Mouse (Mus musculus) lung, postnatal 25 days (tissue): ENCODE data around the gene Pik3r5.

ENCODE experiments used
- DNase-seq: peaks from one replicate; pipeline ENCODE4 v3.0.0; 2022; ENCODE audit warnings: low spot score

Pik3r5 gene

DNA sequence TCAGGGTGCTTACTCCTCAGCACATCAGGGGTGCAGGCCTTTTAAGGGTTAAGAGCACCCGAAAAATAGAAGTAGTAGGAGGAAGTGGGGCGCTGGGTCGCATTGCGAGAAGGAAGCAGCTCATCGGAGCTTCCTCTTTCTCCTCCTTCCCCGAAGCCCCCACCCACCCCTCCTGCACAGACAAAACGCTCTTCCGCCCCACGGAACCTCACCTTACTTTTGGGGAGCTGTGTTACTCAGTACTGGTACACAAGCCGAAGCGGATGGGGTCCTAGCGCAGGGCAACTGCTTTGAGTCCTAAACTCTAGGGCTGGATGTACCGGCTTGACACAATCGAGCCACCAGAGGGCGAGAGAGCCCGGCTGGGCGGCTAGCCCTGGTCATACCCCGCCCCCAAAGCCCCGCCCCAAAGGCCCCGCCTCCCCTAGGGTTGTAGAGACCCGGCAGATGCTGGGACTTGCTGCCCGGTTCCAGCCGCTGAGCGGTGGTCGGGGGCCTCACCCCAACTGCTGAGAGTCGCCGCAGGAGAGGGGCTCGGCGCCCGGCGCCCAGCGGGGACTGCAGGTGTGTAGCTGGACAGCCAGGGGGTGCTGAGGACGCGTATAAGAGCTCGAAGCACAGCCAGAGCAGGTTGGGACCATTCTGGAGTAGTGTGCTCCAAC, at the start of gene Pik3r5:
Gene Pik3r5 (plus strand): TSS at position 423 of the 662 bp plus-strand sequence.
- peak; percentile 81 for DNase-seq

DNA sequence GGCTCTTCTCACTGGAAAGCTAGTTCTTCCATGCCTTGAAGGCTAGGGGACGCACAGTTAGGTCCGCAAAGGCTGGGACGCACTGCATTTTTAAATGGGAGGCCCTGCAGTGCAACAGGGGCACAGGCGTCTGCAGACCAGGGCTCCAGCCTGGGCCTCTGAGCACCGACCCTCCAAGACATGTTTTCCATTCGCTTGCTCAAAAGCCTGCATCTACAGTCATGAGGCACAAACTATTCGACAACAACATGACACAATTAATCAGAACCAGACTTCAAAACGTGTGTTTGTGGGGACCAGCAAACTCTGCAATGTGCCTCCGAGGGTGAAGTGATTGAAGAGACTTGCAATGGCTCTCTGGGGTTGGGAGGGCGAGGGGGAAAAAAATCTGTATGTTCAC, 48.4 kb upstream of the Pik3r5 start:
- no peak for DNase-seq

DNA sequence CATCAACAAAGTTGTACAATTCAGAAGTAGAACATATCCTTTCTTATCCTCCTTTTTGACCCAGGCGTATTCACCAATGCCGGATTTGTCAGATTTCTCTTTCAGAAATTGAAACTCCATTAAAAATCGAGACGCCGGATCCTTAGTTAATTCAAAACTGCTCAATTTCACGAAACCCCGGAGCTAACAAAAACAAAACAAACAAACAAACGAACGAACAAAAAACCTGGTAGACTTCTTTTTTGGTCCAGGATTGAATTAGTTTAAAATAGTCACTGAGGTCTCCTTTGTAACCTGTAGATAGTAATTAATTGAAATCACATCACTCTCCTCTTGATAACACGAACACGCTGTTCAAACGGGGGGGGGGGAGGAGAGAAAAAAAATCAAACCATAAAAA, 47.8 kb upstream of the Pik3r5 start:
- DNase-seq, result no peak

DNA sequence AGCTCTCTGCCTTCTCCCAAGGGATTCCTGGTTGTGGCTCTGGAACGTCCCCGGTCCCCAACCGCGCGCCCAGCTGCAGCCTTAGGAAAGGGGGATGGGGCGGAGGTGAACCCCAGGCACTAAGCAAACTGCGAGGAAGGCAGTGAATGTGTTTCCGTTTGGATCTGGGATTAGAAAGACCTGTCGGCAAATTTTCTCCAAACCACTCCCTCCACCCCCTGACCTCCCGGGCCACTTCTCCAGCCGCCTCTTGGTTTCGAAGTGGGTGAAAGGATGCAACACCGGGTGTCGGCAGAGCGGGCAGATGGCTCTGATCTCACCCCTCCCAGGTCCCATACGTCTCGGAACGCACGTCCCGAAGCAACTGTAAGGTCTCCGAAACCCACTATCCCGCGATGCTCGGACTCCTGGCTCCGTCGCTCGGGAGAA, 47.3 kb upstream of the Pik3r5 start:
- DNase-seq, result no peak

DNA sequence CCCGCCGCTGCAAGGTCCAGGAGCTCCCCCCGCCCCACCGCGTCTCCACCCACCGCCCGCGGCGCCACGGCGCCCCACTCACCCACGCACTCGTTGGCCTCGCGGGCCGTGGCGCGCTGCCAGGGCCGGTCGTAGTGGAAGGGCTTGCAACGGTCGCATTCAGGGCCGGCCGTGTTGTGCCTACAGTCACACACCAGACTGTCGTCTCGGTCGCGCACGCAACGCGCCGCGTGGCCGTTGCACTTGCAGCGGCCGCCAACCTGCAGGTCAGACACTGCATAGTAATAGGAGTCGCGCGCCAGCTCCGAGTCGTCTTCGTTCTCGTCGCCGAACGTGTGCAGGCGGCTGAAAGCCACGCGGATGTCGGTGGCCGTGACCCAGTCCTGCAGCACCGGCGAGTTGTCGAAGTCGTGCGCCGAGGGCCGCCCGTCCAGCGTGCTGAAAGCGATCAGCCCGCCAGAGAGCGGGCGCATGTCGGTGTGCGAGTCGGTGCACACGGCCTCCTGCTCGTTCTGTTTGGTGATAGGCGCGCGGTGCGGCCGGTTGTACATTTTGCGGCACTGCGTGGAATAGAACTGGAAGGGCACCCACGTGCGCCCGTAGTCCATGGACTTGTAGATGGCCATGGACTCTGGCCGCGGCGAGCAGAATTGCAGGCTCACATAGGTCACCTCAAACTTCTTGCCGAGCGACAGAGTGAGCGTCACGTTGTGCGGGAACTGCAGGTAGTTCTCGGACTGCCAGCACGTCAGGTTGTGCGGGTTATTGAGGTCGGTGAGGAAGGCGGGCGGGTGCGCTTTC, 46.7 kb upstream of the Pik3r5 start:
- no peak for DNase-seq

DNA sequence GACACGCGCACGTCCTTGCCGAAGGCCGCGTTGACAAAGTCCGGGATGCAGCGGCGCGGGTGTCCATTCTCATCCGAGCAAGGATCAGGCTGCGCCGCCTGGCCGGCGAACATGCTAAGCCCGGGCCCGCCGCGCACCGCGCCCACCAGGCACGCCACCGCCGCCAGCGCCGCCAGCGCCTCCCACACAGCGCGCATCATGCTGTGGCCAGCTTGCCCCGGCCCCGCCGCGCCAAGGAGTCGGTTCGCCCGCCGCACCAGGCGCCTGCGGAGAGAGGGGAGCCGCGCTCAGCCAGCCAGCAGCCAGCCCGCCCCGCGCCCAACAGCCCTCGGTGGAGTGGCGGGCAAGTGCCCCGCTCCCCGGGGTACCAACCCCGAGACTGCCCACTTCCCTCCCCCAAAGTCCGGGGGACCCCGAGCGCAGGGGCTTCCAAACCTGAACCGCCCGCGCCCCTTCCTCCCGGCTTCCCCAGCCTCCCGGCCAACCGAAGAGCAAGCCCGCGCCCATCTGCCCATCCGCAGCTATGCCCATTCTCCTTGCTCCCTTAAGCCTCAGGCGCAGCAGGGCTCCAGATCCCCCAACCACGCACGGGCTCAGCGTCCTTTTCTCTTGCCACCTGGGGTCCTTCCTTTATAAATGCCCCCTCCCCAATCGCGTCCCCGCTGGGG, 45.9 kb upstream of the Pik3r5 start:
- no peak for DNase-seq

DNA sequence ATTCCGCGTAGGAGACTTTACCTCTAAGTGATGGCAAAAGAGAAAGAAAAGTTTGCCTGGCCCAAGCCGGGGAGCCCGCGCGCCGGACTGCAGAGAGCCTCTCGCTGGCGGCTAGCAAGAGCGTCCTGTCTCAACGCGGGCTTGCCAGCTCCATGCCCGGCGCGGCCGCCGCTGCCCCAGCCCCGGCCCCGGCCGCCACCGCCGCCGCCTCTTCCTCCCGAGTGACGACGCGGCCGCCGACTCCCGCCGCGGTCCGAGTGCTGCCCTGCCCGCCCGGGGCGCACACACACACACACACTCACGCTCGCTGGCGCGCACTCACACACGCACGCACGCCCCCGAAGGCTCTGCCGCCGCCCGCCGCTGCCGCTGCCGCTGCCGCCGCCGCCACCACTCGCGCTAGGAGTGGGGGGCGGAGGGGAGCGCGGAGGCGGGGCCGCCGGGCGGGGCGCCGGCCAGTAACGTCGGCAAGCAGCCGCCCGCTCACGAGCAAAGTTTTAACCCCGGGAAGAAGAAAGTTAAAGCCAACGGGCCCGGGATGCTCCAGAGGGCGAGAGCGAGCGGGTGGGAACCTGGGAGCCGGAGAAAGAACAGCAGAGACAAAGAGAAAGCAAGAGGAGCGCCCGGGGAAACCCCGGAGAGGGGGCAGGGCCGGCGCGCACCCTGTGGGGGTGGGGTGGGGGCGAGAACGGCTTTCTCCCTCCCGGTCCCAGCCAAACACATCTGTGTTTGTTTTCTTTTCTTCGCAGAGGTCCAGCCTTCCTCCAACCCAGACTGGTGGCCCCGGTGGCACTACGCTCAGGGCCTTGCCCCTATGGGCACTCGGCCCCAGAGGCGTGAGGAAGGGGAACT, 45.1 kb upstream of the Pik3r5 start:
- DNase-seq, result peak; percentile 29

DNA sequence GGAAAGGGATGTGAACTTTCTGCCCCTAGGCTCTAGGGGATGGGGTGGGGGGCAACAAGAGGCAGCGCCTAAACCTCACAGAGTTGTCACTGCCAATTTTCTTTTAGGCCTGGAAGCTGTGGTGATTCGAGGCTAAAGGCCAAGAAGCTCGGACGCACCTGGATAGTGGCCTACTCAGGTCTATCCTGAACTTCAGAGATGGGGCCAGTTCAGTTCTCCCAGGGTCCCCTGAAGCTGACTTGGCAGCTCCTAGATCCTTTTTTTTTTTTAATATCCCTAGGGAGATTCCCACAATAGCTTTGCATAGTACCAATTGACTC, 44.5 kb upstream of the Pik3r5 start:
- DNase-seq, result no peak

DNA sequence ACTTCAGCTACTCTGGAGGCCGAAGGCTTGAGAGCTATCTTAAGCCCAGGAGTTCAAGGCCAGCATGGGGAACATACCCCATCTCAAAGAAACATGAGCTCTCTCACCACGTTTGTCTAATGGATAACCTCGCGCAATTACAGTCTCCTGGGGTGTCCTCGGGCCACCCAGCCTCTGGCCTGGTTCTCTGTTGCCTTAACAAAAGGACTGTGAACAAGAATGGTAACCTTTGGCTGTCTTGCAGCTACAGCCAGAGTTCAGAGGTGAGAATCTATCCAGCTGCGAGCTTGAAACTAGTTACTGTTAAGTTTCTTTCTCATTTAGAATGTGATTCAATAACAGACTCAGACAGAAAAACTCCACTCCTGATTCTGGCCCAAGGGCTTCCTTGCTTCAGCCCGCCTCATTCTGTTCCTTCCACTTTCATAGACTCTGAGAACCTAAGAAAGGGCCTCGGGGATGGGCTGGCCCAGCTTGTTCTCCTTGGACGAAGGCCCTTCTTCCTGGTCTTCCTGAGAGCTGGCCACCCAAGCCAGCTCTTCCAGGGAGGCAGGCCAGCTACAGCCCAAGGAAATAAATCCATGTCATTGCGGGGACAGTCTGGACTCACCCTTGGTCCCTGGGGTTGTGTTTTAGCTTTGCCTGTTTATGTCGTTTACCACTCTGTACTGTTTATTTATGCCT, 43.8 kb upstream of the Pik3r5 start:
- no peak for DNase-seq

DNA sequence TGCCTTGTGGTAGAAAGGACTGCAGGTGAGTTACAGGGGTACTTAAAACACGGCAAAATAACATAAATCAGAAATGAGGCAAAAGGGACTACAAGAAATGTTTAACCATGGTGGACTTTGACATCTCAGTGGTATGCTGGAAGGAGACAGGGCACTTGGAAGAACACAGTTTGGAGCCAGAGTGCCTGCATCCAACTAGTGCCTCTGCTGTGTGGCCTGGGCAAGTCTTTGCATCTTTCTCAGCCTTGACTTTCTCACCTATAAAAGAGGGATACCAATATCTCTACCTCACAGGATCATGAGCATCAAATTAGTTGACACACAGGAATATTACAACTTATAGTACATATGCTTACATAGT, 43.3 kb upstream of the Pik3r5 start:
- DNase-seq, result no peak

DNA sequence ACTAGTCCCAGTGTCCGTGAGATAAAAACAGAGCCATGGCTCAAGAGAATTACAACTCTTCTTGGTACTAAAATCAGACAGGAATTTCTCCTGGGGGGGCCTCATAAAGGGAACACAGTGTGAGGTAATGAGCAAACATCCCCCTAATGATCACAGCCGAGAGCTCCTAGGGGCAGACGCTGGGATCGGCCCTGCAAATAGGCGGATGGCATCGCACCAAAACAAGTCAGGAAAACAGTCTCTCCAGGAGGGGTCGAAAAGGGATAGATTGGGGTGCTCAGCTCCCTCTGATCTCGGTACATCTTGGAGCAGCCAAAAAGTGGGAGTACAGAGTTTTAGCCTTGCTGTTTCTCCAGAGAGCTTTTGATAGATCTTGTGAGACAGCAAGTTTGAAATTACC, 42.3 kb upstream of the Pik3r5 start:
- no peak for DNase-seq

DNA sequence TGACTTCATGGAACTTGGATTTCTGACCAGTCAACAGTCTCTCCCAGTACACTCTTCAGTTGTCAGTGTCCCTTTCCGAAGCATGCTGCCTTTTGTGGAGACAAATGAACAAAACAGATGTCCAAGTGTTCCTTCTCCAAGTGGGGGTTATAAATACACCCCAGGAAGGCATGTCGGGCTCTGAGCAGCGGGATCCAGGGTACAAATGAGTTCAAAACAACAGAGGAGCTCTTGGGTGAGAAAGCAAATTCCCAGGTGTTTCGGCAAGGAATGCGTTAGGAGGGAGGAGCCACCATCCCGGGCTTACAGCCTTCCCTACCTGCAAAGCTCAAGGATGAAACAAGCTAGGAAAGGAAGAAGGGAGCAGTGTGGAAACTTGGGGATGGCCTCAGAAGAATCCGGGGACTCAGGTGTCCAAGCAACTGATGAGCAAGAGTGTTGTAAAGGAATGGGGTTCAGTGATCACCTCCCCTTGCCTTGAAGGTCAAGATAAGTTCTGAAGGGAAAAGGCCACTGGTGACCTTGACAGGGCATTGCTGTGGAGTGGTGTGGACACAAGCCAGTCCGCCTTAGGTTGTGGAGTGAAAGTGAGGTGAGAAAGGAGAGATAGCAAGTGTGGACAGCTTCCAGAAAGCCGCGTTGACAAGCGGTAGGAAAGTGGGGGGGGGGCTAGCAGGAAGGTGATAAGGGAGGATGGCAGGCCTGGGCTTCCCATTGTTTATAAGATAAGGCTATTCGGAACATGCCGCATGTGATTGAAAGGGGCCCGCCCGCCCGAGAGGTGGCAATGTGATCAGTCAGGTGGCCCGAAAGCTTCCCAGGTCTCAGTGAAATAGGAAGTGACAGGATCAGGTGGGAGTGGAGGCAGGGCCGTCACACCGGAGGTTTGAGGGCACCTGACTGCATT, 41.3 kb upstream of the Pik3r5 start:
- DNase-seq, result no peak

DNA sequence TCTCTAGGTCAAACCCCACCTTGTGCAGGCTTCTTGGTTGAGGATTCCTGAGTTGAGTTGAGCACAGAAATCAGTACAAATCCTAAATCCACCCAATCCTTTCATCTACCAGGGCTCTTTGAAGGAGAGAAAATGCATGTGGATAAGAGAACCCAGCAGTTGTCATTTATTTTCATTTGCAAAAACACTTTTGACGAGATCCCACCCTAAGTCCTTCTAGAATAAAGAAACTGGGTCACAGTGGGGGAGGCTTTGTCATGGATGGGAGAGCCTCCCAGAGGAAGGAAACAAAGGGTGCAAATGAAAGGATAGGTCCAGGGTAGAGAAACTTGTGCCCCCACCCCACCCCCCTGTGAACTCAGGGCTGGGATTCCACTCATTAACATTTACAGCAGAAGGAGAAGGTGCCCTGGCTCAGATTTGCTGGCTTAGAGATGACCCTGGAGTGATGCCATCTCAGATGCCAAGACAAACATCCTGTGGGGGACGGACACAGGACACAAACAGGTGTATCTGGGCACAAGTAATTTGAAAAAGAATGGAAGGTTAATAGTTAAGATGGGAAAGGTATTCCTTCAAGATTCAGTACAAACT, 37.9 kb upstream of the Pik3r5 start:
- no peak for DNase-seq

DNA sequence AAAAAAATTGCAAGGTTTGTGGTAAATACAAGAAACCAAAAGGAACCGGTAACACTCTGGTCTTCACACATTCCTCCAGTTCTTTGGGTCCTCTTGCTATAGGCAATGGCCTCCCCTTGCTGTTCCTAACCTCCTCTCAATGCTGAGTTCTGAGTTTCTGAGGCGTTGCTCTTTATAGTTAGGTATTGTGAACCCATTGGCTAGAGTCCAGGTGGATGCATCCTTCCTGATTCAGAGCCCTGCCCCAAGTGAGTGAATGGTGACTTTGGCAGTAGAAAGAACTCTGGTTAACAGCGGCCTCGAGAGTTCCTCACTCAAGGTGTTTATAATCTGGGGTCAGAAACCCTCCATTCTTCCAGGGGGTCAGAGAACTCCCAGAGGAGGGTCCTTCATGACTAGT, 37.2 kb upstream of the Pik3r5 start:
- DNase-seq, result no peak

DNA sequence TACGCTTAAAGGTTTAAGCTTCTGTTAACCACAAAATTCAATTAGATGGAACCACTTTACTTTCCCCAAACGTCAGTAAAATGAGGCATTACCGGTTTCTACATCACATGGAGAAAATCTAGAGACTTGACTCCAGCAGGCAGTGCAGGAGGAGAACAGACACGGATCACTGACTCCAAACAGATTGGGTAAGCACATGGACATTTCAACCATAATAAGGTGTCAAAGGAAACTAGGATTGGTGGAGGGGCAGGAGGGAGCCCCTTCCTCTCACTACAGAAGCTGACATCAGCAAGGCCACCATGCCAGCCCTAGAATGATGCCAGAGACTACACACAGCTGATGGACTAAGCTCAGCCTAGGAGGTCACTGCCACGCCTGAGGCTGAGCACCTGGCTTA, 36.4 kb upstream of the Pik3r5 start:
- no peak for DNase-seq

DNA sequence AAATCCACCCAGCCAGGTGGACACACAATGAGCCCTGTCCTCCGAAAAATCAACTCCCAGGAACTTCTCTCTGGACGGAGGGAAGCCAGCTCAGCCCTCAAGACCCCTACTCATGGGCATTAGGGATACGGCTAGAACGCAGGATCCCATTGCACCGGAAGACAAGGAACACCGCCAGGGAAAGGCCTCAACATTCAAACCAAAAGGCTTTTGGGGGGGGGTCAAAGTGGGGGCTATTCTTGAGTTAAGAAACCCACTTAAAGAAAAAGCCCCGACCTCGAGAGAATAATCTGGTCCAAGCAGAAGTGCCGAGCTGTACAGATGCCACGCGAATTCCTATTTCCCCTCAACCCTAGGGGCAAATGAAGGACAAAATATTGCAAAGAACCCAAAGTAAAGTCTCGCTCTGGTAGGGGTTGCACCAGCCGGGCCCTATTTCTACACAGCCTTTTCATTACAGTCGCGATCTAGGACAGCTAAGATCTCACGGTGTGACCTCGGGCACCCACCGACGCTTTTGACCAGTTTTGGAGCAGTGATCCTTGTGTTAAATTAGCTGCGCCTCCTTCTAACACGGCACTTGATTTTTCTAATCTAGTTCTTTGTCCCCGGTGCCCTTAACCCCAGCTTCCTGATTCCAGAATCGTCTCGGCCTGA, 32.9 kb upstream of the Pik3r5 start:
- DNase-seq, result no peak

DNA sequence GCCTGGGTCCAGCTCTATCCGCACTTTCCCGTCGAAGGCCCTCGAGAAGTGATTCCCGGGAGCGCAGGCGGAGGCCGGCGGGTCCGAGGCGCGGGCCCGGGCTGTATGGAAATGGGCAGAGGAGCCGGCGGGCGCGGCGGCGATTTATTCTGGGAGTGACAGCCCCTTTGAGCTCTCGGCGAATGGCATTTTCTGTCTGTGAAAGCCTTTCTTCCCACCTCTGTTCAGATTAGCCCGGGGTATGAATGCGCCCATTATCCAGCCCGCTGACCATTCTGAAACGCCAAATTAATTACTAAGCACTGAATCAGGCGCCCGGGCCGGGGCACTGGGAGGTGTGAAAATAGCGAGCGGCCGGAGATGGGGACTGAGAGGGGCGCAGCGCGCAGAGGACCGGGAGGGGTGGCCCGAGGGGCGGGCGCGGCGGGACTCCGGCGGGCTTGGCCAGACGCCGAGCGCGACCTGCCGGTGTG, 32.3 kb upstream of the Pik3r5 start:
- DNase-seq, result no peak

DNA sequence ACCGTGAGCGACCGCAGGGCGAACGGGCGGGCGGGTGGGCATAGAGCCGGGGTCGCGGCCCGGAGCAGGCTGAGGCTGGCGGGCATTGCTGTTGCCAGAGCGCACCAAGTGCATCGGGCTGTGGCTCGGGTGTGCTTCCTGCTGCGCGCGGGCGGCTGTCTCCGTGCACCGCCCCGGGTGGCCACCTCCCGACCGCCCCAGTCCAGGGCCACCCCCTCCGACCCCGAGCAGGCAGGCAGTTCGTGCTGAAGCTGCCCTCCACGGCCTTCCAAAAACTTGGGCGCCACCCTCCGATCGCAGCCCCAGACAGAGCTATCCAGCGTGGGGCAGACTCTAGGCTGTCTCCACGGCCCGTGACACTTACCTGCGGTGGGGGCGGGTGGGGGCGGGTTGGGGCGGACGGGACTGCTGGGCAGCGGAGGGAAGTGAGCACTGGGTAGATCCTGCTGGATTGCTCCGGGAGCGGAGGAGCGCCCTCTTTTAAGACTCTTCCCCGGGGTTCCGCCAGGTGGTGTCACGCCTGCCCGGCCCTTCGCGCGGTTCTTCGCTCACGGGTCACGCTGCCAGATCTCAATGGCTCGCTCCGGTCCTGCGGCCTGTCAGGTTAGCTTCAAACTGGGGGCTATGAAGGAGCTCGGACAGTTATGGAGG, 31.8 kb upstream of the Pik3r5 start:
- no peak for DNase-seq

DNA sequence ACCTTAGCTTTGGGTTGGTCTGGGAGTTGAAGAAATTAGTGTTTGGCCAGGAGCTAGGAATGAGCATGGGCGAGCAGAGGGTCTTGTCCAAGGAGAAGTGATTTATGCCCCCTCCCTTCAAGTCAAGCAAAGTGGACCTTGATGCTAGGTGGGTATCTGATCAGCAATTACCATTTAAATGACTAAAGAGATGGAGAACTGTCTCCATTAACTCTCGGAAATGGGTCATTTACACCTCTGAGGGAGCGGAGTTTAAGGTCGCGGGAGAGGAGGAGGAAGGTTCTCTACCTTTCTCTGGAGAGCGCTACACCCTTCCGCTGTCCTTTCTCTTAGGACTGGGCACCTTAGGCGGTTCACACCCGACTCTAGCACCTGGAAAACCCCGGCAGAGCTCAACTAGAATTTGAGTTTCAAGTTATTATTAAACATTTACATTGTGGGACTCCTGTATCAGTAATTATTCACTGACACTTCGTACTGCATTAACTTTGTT, 31.1 kb upstream of the Pik3r5 start, which contains the start of gene Ntn1:
Gene Ntn1 (minus strand): TSS at position 97 of the 493 bp plus-strand sequence.
- no peak for DNase-seq
